Mouse (Mus musculus) naive thymus-derived CD4-positive, alpha-beta T cell, adult 5 months (primary cell): Measurements from ENCODE around the gene Fam43b. TPM values are rescaled to one million over a fixed set of nuclear protein-coding genes. Genes with fewer than 3 reads are reported as not detected.

Experiments used
- polyA plus RNA-seq: library from polyadenylated mRNA; unstranded; fragments of 100-300 nt; shearing (Covaris generic); gene quantifications from one replicate; pipeline ENCODE4 v1.2.1, GENCODE M21; 2017

Fam43b gene
- polyA plus RNA-seq: not detected

DNA sequence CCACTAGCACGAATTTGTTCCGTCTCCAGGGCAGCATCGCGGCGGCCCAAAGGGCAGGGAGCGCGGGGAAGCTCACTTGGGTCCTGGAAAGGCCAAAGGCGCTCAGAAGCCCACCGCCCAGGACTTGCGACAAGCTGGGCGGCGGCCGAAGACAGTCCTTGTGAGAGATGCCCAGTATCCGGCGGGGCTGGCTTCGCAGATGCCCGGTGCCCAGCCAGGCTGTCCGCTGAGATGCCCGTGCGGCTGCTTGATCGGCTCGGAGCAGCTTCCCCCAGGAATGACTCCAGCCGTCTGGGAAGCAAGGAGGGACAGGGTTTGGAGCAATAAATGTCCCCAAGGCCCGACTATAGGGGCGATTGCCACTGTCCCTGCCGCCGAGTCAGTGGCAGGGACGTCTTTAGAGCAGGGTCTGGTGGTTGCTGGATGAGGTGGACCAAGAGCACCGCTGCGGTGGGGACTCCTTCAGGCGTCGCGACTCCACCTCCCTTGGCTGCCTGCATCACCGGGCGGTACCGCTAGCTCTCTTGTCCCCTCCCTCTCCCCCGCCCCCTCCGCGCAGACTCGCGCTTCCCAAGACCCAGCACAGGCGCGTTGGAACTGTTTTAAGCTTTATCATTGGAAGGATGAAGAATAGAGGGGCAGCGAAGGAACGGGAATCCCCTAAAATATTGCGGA, at the start of gene Fam43b:
Gene Fam43b, minus strand, starts transcription at position 558 of the 675 bp plus-strand sequence.

DNA sequence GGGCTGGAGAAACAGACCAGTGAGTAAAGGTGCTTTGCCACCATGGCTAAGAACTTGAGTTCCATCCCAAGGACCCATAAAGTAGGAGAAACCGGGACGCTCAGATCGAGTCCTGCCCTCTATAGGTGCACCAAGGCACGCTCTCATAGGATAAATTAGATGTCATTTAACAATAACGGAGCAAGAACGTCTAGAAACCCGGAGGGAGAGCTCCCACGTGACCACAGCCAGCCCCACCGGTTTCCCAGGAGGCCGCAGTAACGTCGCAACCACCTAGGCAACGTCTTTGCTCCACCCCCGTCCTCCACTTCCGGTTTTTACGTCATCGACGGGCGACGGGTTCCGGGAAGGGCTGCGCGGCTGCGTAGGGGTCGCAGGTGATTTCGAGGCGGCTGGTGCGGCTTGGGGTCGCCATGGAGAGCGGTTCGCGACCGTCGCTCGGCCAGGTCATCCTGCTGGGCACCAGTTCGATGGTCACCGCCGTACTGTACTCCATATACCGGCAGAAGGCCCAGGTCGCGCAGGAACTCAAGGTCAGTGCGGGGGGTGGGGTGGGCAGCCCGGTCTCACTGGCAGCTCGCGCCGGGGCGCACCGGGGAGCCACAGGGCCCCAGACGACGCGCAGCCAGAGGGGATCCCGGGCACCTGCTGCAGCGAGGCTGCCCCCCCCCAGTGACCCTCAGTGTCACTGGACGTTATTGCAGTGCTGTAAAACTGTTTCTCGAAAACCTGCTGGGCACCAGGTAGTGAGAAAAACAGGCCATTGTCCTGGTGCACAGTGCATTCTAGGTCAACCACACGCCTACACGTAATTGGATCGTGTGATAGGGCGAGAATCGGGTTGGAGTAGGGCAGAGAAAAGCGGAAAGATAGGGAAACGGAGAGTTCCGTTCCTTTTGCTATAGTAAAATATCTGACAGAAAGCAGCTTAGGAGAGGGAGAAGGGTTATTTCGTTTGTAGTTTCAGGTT, 38.3 kb upstream of the Fam43b start, which contains the start of gene Mul1:
Gene Mul1, plus strand, starts transcription at position 325 of the 970 bp plus-strand sequence.

DNA sequence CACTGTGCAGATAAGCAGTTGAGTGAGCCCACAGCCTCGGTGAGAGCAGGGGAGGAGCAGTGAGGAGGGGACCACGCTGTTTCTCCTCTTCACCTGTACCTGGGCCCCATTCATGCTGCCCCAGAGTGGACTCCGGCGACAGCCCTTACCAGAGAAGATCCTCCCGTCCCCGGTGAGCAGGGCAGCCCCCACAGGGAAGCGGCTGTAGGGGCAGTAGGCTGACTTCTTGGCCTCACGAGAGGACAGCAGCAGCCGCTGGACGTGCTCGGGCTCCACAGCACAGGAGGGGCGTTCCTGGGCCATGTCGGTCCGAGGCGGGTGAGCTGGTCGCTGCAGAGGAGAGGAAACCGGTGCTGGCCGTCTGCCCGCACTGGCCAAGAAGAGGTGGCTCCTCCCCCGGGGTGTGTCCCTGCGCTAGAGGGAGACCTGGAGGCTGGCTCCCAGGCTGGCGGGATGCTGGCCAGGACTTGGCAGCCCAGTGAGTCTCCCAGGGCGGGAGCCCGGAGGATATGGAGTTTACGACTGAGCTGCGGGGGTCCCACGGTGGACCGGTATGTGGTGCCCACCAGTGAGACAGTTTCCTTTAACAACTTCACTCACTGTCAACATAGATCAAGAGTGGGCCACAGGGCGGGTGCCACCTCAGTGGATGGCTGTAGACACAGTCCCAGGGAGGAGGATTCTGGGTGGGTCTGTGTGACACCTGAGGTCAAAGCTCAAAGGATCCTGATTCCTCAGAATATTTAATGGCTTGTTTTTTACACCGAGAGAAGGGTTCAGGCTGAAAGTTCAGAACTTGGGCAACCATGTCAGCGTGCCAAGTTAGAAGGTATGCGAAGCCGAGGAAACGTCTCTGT, 28.5 kb downstream of the Fam43b start, which contains the start of gene Cda:
Gene Cda, minus strand, starts transcription at position 352 of the 857 bp plus-strand sequence.

Other genes with a start within 250 kb of the Fam43b start
- 210 TPM for gene Hp1bp3, start 180.2 kb downstream of the Fam43b start, polyA plus RNA-seq
- 0.12 TPM for gene Sh2d5, start 146.1 kb downstream of the Fam43b start, polyA plus RNA-seq
- gene Kif17, start 146.1 kb downstream of the Fam43b start, polyA plus RNA-seq: not detected
- 113 TPM for gene Ddost, start 91.8 kb downstream of the Fam43b start, polyA plus RNA-seq
- gene Pink1, start 70.2 kb downstream of the Fam43b start, polyA plus RNA-seq: 191 TPM
- gene Cda, start 28.5 kb downstream of the Fam43b start, polyA plus RNA-seq: not detected
- 12.2 TPM for gene Mul1, start 38.1 kb upstream of the Fam43b start, polyA plus RNA-seq
- 0.30 TPM for gene Camk2n1, start 57.8 kb upstream of the Fam43b start, polyA plus RNA-seq
- gene Vwa5b1, start 239.4 kb upstream of the Fam43b start, polyA plus RNA-seq: not detected